Mouse (Mus musculus) MEL (cell line): ENCODE data around the gene Atrnl1. TPM values are rescaled to one million over a fixed set of nuclear protein-coding genes. Genes with fewer than 3 reads are reported as not detected.

ENCODE experiments used
- DNase-seq: peaks from one replicate; pipeline ENCODE4 v3.0.0; 2011; ENCODE audit warnings: low read depth, low spot score
- H3K27ac ChIP-seq: 2 replicates; pipeline ENCODE4 v1.5.1; 2012; ENCODE audit warnings: low read depth, mild to moderate bottlenecking, control low read depth, low read length, moderate library complexity; ENCODE audit not compliant: control insufficient read depth
- H3K27me3 ChIP-seq, 2 experiments: fragments of 150-350 bp in 1 of 2; sonication (generic) in 1 of 2; 2 replicates each; pipeline ENCODE4 v1.6.1; 2012; ENCODE audit warnings: low read length in 2 of 2, mild to moderate bottlenecking in 2 of 2, improper control_type of control experiment in 1 of 2, moderate library complexity in 1 of 2; ENCODE audit not compliant: insufficient read depth in 2 of 2, control insufficient read depth in 1 of 2
- H3K36me3 ChIP-seq, 2 experiments: 2 replicates each; pipeline ENCODE4 v1.6.1; 2012 to 2014; ENCODE audit warnings: low read length in 2 of 2, improper control_type of control experiment in 1 of 2, inconsistent platforms in 1 of 2, mild to moderate bottlenecking in 1 of 2; ENCODE audit not compliant: insufficient read depth in 2 of 2, control insufficient read depth in 1 of 2
- H3K4me1 ChIP-seq, 2 experiments: fragments of 150-350 bp in 1 of 2; sonication (generic) in 1 of 2; 2 replicates each; pipeline ENCODE4 v1.6.1; 2012; ENCODE audit warnings: low read length in 2 of 2, improper control_type of control experiment in 1 of 2, mild to moderate bottlenecking in 1 of 2; ENCODE audit not compliant: insufficient read depth in 2 of 2, control insufficient read depth in 1 of 2
- H3K4me3 ChIP-seq, 2 experiments: fragments of 150-350 bp in 1 of 2; sonication (generic) in 1 of 2; 2 replicates each; pipeline ENCODE4 v1.5.1; 2012; ENCODE audit warnings: low read depth in 2 of 2, low read length in 2 of 2, mild to moderate bottlenecking in 2 of 2, moderate library complexity in 2 of 2, control low read depth in 1 of 2, improper control_type of control experiment in 1 of 2; ENCODE audit not compliant: control insufficient read depth in 1 of 2, insufficient read depth in 1 of 2
- H3K79me2 ChIP-seq: 2 replicates; pipeline ENCODE4 v1.6.1; 2012; ENCODE audit warnings: mild to moderate bottlenecking, low read length, moderate library complexity; ENCODE audit not compliant: control insufficient read depth, poor library complexity, insufficient read depth
- H3K9ac ChIP-seq: 2 replicates; pipeline ENCODE4 v1.6.1; 2012; ENCODE audit warnings: low read depth, mild to moderate bottlenecking, control low read depth, low read length, moderate library complexity; ENCODE audit not compliant: control insufficient read depth, poor library complexity, severe bottlenecking
- H3K9me3 ChIP-seq: fragments of 150-350 bp; sonication (generic); replicated peaks from 2 replicates; pipeline ENCODE4 v1.6.1; 2012; ENCODE audit warnings: mild to moderate bottlenecking, low read length, improper control_type of control experiment, moderate library complexity; ENCODE audit not compliant: insufficient read depth
- BHLHE40 ChIP-seq: IDR thresholded peaks from 2 replicates; pipeline ENCODE4 v1.6.1; 2012; ENCODE audit warnings: low read depth, mild to moderate bottlenecking, inconsistent platforms, low read length, improper control_type of control experiment, borderline replicate concordance
- CHD1 ChIP-seq: IDR thresholded peaks from 2 replicates; pipeline ENCODE4 v1.6.1; 2012; ENCODE audit warnings: low read depth, mild to moderate bottlenecking, inconsistent platforms, low read length, improper control_type of control experiment
- ETS1 ChIP-seq: IDR thresholded peaks from 2 replicates; pipeline ENCODE4 v1.6.1; 2012; ENCODE audit warnings: low read depth, mild to moderate bottlenecking, inconsistent platforms, low read length, improper control_type of control experiment, moderate library complexity
- GABPA ChIP-seq: IDR thresholded peaks from 2 replicates; pipeline ENCODE4 v1.6.1; 2012; ENCODE audit warnings: low read depth, mild to moderate bottlenecking, inconsistent platforms, low read length, improper control_type of control experiment, moderate library complexity
- GATA1 ChIP-seq: IDR thresholded peaks from 2 replicates; pipeline ENCODE4 v1.6.1; 2011; ENCODE audit warnings: low read depth, low read length, improper control_type of control experiment
- HCFC1 ChIP-seq: IDR thresholded peaks from 2 replicates; pipeline ENCODE4 v1.6.1; 2012; ENCODE audit warnings: low read depth, mild to moderate bottlenecking, inconsistent platforms, low read length, improper control_type of control experiment, moderate library complexity
- MAZ ChIP-seq: IDR thresholded peaks from 2 replicates; pipeline ENCODE4 v1.6.1; 2012; ENCODE audit warnings: low read depth, mild to moderate bottlenecking, inconsistent platforms, low read length, improper control_type of control experiment
- MXI1 ChIP-seq: IDR thresholded peaks from 2 replicates; pipeline ENCODE4 v1.6.1; 2011; ENCODE audit warnings: mild to moderate bottlenecking, low read depth, low read length, improper control_type of control experiment
- MYB ChIP-seq: IDR thresholded peaks from 2 replicates; pipeline ENCODE4 v1.6.1; 2011; ENCODE audit warnings: mild to moderate bottlenecking, low read depth, low read length, improper control_type of control experiment
- POLR2A ChIP-seq, 2 experiments: IDR thresholded peaks; 2 replicates each; pipeline ENCODE4 v1.6.1; 2011 to 2012; ENCODE audit warnings: low read length in 2 of 2, mild to moderate bottlenecking in 2 of 2, control low read depth in 1 of 2, improper control_type of control experiment in 1 of 2, low read depth in 1 of 2, moderate library complexity in 1 of 2; ENCODE audit not compliant: control insufficient read depth in 1 of 2, insufficient read depth in 1 of 2, poor library complexity in 1 of 2
- POLR2AphosphoS2 ChIP-seq: IDR thresholded peaks from 2 replicates; pipeline ENCODE4 v1.6.1; 2011; ENCODE audit warnings: low read length, improper control_type of control experiment
- POLR2AphosphoS5 ChIP-seq: IDR thresholded peaks from 2 replicates; pipeline ENCODE4 v1.6.1; 2012; ENCODE audit warnings: low read depth, borderline replicate concordance, mild to moderate bottlenecking, inconsistent platforms, low read length, moderate library complexity, mixed read lengths
- RAD21 ChIP-seq: IDR thresholded peaks from 2 replicates; pipeline ENCODE4 v1.6.1; 2011; ENCODE audit warnings: mild to moderate bottlenecking, low read depth, low read length, improper control_type of control experiment
- SMC3 ChIP-seq: IDR thresholded peaks from 2 replicates; pipeline ENCODE4 v1.6.1; 2011; ENCODE audit warnings: low read depth, low read length, improper control_type of control experiment
- TAL1 ChIP-seq: IDR thresholded peaks from 2 replicates; pipeline ENCODE4 v1.6.1; 2012; ENCODE audit warnings: mild to moderate bottlenecking, inconsistent platforms, low read length, moderate library complexity, mixed read lengths
- TCF12 ChIP-seq: IDR thresholded peaks from 2 replicates; pipeline ENCODE4 v1.6.1; 2014; ENCODE audit warnings: low read depth, mild to moderate bottlenecking, inconsistent platforms, low read length, improper control_type of control experiment, moderate library complexity
- UBTF ChIP-seq: IDR thresholded peaks from 2 replicates; pipeline ENCODE4 v1.6.1; 2012; ENCODE audit warnings: low read depth, mild to moderate bottlenecking, inconsistent platforms, low read length, improper control_type of control experiment, moderate library complexity, borderline replicate concordance; ENCODE audit not compliant: insufficient read depth
- USF1 ChIP-seq: IDR thresholded peaks from 2 replicates; pipeline ENCODE4 v1.6.1; 2014; ENCODE audit warnings: low read depth, mild to moderate bottlenecking, inconsistent platforms, low read length, improper control_type of control experiment, moderate library complexity
- ZKSCAN1 ChIP-seq: IDR thresholded peaks from 2 replicates; pipeline ENCODE4 v1.6.1; 2012; ENCODE audit warnings: low read depth, mild to moderate bottlenecking, inconsistent platforms, low read length, improper control_type of control experiment, moderate library complexity
- ZMIZ1 ChIP-seq: IDR thresholded peaks from 2 replicates; pipeline ENCODE4 v1.6.1; 2012; ENCODE audit warnings: low read depth, mild to moderate bottlenecking, inconsistent platforms, low read length, improper control_type of control experiment, moderate library complexity
- polyA plus RNA-seq, 2 experiments: library from polyadenylated mRNA; stranded (reverse) in 1 of 2; unstranded in 1 of 2; fragments of >175 nt in 1 of 2; fragments of >200 nt in 1 of 2; gene quantifications; 2 replicates each; pipeline versions ENCODE4 v1.2.1 to v1.2.4; 2012; ENCODE audit warnings: low replicate concordance in 2 of 2, low read depth in 1 of 2; ENCODE audit not compliant: insufficient read length in 2 of 2, insufficient read depth in 1 of 2, missing spikeins in 1 of 2
- total RNA-seq: library from RNA; depleted of rRNA; stranded (reverse); fragments of 300-350 nt; gene quantifications from 2 replicates; pipeline ENCODE4 v1.2.3, GENCODE M21; 2012

Atrnl1 gene
- total and polyA plus RNA-seq, 3 experiments, result 6.4 to 8.2 TPM; not detected in 1

DNA sequence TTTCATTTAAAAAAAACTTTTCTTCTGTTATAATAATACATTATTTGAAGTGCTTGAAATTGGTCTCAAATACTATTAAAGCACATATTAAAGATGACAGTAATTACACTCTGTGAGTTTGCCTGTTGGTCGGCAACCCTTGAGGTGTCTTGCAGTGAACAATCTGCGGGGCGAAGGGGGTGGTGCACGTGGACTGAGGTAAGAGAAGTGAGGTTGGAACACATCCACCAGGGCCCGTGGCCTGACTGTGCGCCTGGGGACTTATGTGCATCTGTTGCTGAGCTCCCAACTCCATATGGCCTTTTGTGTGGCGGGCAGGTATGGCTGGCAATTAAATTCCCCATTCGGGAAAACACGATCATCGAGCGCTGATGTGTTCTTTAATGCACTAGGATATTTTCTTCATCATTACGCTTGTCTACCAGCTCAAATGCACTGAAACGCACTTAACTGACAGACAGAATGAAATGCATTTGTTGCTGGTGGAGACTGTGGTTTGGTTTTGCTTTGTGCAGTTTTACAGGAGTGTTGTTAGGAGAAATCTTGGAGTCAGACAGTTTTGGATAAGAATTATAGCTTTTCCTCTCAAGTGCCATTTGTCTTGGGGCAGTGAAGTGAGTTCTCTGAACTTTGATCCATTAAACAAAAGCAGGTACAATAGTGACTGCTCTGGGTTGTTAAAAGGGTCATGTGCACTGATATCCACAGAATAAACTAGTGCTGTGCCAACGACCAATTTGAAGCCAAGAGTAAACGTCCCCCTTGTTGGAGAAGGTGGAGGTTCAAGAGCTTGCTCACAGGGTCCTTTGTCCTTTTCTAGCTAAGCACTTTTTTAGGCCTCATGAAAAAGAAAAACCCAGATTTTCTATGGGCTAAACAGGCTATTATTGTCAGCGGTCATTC lies 351.2 kb downstream of the Atrnl1 start:
- H3K27me3 ChIP-seq, result no peaks in the 10 kb centered on the region
- no peak overlapping the region for H3K4me3 ChIP-seq
- no peaks in the 10 kb centered on the region for H3K9me3 ChIP-seq
- no peaks in the 10 kb centered on the region for H3K79me2 ChIP-seq
- TF ChIP-seq ZKSCAN1 (peak; percentile 35), POLR2AphosphoS2 (no peak)
- H3K4me1 ChIP-seq, result peaks cover 0 to 3% of the 10 kb centered on the region in 2 experiments; a peak in 2 of 4 replicates
- no peak for DNase-seq
- no peak overlapping the region for H3K27ac ChIP-seq
- H3K36me3 ChIP-seq, result peaks cover 0 to 2% of the 10 kb centered on the region in 2 experiments; a peak in 1 of 4 replicates
- no peak overlapping the region for H3K9ac ChIP-seq

DNA sequence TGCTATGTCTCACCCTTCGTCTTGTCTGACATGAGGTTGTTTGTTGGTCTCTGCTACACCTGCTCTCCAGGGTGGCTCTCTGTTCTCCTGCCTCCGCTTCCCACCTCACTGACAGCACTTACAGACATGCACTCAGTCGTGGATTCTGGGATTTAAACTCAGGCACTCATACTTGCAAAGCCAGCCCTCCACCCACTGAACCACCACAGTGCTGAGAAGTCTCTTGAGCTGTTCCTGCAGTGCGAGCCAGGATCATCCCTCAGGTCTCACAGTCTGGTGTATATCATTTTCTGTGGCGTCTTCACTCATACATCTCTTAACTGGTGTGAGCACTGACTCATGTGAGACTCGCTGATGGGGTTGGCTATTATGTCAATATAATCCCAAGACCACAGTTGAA lies 353.0 kb downstream of the Atrnl1 start:
- Histone ChIP-seq H3K79me2 (no peaks in the 10 kb centered on the region), H3K9me3 (no peaks in the 10 kb centered on the region), H3K9ac (no peak overlapping the region), H3K4me1 (no peaks in the 10 kb centered on the region), H3K27ac (no peak overlapping the region), H3K27me3 (no peaks in the 10 kb centered on the region), H3K4me3 (no peak overlapping the region), H3K36me3 (no peaks in the 10 kb centered on the region; a peak in 1 of 4 replicates)
- DNase-seq, result no peak
- TF ChIP-seq MAZ, result no peak
- no peak for TF ChIP-seq MXI1
- TF ChIP-seq UBTF, result no peak
- TF ChIP-seq POLR2AphosphoS5, result no peak
- TF ChIP-seq BHLHE40, result no peak
- no peak for TF ChIP-seq GABPA
- TF ChIP-seq SMC3, result no peak
- TF ChIP-seq ZKSCAN1, result no peak
- no peak for TF ChIP-seq USF1
- TF ChIP-seq GATA1, result no peak
- TF ChIP-seq MYB, result no peak

DNA sequence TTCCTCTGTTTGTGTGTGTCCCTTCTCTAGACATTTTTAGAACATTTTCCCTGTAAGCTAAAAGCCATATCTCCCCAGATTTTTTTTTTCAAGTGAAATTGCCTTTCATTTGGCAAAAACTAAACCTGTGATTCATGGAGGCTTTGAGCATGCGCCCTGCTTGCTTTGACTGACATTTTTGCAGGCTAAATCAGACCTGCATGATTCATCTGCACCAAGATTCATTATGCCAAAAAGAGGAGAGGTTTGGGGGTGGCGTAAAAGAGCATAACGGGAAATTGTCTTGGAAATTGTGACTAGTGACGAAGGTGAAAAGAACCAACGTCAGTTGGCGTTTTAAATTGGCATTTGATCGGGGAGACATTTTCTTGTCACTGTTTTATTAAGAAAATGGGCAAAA lies 358.9 kb downstream of the Atrnl1 start:
- TF ChIP-seq ETS1 (no peak), HCFC1 (no peak), MAZ (no peak), POLR2A (IDR thresholded peaks at IDR 0.05; ENCODE audit: control insufficient read depth in 1 of 2, insufficient read depth in 1 of 2, low read depth in 1 of 2, low read length in 2 of 2, poor library complexity in 1 of 2) (no peak), USF1 (no peak), TAL1 (no peak), ZMIZ1 (no peak), RAD21 (no peak), CHD1 (no peak), TCF12 (no peak), POLR2AphosphoS2 (no peak), ZKSCAN1 (no peak)
- TF ChIP-seq, all 39 proteins: peak for 0
- H3K4me3 ChIP-seq, result no peak overlapping the region
- H3K79me2 ChIP-seq, result no peaks in the 10 kb centered on the region
- H3K27ac ChIP-seq, result no peak overlapping the region
- no peak overlapping the region for H3K9ac ChIP-seq
- no peak for DNase-seq
- no peaks in the 10 kb centered on the region for H3K4me1 ChIP-seq
- no peaks in the 10 kb centered on the region for H3K36me3 ChIP-seq
- H3K27me3 ChIP-seq, result no peaks in the 10 kb centered on the region
- H3K9me3 ChIP-seq, result no peaks in the 10 kb centered on the region
